Mouse (Mus musculus) erythroid progenitor cell, adult 5-6 weeks (primary cell): ENCODE data around the gene Ilvbl. TPM values are rescaled to one million over a fixed set of nuclear protein-coding genes. Genes with fewer than 3 reads are reported as not detected.
"Not testable (repeated sequence)": the region's sequence is repeated elsewhere in the genome, so short reads cannot be mapped to it uniquely, and the experiment has no call there.

ENCODE experiments used
- ATAC-seq: replicated peaks from 2 replicates; pipeline ENCODE4 v1.8.0; 2016; ENCODE audit warnings: moderate number of reproducible peaks, mild to moderate bottlenecking, moderate TSS enrichment, inconsistent platforms; ENCODE audit not compliant: poor library complexity, low FRiP score, severe bottlenecking
- total RNA-seq, 2 experiments: library from RNA; stranded (forward) in 1 of 2; stranded (reverse) in 1 of 2; fragments of 150-400 nt in 1 of 2; fragments of 186-747, 209-891 nt in 1 of 2; gene quantifications; 2 replicates each; pipeline versions ENCODE4 v1.2.3 to v1.2.4; 2015 to 2017; ENCODE audit warnings: low replicate concordance in 2 of 2

Ilvbl gene
- total RNA-seq, 2 experiments from 2014 or later: 1.9 to 17.2 TPM

- ATAC-seq: no peak
Observed at GRCm38 (mm10) chr10:78589901-78590300, 15.8 kb downstream of the Ilvbl start.

GRCm38 (mm10) chr10:78590744-78591143 is 16.6 kb downstream of the Ilvbl start:
- ATAC-seq: no peak

- ATAC-seq: no peak
Observed at GRCm38 (mm10) chr10:78591406-78592328, 17.5 kb downstream of the Ilvbl start, which contains the start of gene Syde1. Gene Syde1 (minus strand): TSS chr10:78591964.

GRCm38 (mm10) chr10:78592856-78593379 is 18.8 kb downstream of the Ilvbl start:
- ATAC-seq: no peak

- no peak for ATAC-seq
Observed at GRCm38 (mm10) chr10:78593736-78594135, 19.6 kb downstream of the Ilvbl start.

- no peak for ATAC-seq
Observed at GRCm38 (mm10) chr10:78594157-78594556, 20.0 kb downstream of the Ilvbl start.

- ATAC-seq: no peak
Observed at GRCm38 (mm10) chr10:78594566-78594965, 20.4 kb downstream of the Ilvbl start.

GRCm38 (mm10) chr10:78599865-78600264 is 25.7 kb downstream of the Ilvbl start:
- no peak for ATAC-seq

- ATAC-seq: no peak
Observed at GRCm38 (mm10) chr10:78605080-78605479, 30.9 kb downstream of the Ilvbl start.

GRCm38 (mm10) chr10:78607602-78608001 is 33.5 kb downstream of the Ilvbl start:
- no peak for ATAC-seq

GRCm38 (mm10) chr10:78617974-78618373 is 43.8 kb downstream of the Ilvbl start, which contains the start of gene Olfr1357:
Gene Olfr1357 (minus strand): TSS chr10:78618074.
- no peak for ATAC-seq

- ATAC-seq: not testable (repeated sequence)
Observed at GRCm38 (mm10) chr10:78623143-78623542, 49.0 kb downstream of the Ilvbl start.

- ATAC-seq: no peak
Observed at GRCm38 (mm10) chr10:78630194-78630593, 56.0 kb downstream of the Ilvbl start.

GRCm38 (mm10) chr10:78632311-78632710 is 58.2 kb downstream of the Ilvbl start:
- ATAC-seq: no peak

Other genes starting within 250 kb of the Ilvbl start
- 16.6 and 24.7 TPM in 2 replicates for gene Agpat3, start 221.9 kb upstream of the Ilvbl start, total RNA-seq (2015; ENCODE audit: low replicate concordance)
- 10.5 and 14.0 TPM in 2 replicates for gene Agpat3, start 221.9 kb upstream of the Ilvbl start, total RNA-seq (2017; ENCODE audit: low replicate concordance)
- gene Rrp1, start 161.3 kb upstream of the Ilvbl start, total RNA-seq (2015; ENCODE audit: low replicate concordance): 23.1 and 56.2 TPM in 2 replicates
- 61.2 and 63.2 TPM in 2 replicates for gene Rrp1, start 161.3 kb upstream of the Ilvbl start, total RNA-seq (2017; ENCODE audit: low replicate concordance)
- gene Cstb, start 148.7 kb upstream of the Ilvbl start, total RNA-seq (2015; ENCODE audit: low replicate concordance): 14.3 TPM in 1 of 2 replicates, not detected in the other
- gene Cstb, start 148.7 kb upstream of the Ilvbl start, total RNA-seq (2017; ENCODE audit: low replicate concordance): 6.7 TPM in 1 of 2 replicates, not detected in the other
- gene Pdxk, start 109.4 kb upstream of the Ilvbl start, total RNA-seq (2015; ENCODE audit: low replicate concordance): 1.1 and 3.4 TPM in 2 replicates
- 0.90 and 2.6 TPM in 2 replicates for gene Pdxk, start 109.4 kb upstream of the Ilvbl start, total RNA-seq (2017; ENCODE audit: low replicate concordance)
- not detected in 2 replicates for gene Olfr1358, start 56.9 kb upstream of the Ilvbl start, total RNA-seq (2015; ENCODE audit: low replicate concordance)
- not detected in 2 replicates for gene Olfr1358, start 56.9 kb upstream of the Ilvbl start, total RNA-seq (2017; ENCODE audit: low replicate concordance)
- gene Syde1, start 17.6 kb downstream of the Ilvbl start, total RNA-seq (2015; ENCODE audit: low replicate concordance): not detected in 2 replicates
- gene Syde1, start 17.6 kb downstream of the Ilvbl start, total RNA-seq (2017; ENCODE audit: low replicate concordance): 0.45 TPM in 1 of 2 replicates, not detected in the other
- gene Olfr1357, start 43.7 kb downstream of the Ilvbl start, total RNA-seq (2015; ENCODE audit: low replicate concordance): not detected in 2 replicates
- not detected in 2 replicates for gene Olfr1357, start 43.7 kb downstream of the Ilvbl start, total RNA-seq (2017; ENCODE audit: low replicate concordance)
- gene Casp14, start 143.9 kb downstream of the Ilvbl start, total RNA-seq (2015; ENCODE audit: low replicate concordance): not detected in 2 replicates
- gene Casp14, start 143.9 kb downstream of the Ilvbl start, total RNA-seq (2017; ENCODE audit: low replicate concordance): not detected in 2 replicates
- gene Ccdc105, start 178.7 kb downstream of the Ilvbl start, total RNA-seq (2015; ENCODE audit: low replicate concordance): not detected in 2 replicates
- not detected in 2 replicates for gene Ccdc105, start 178.7 kb downstream of the Ilvbl start, total RNA-seq (2017; ENCODE audit: low replicate concordance)
- not detected in 2 replicates for gene Slc1a6, start 206.2 kb downstream of the Ilvbl start, total RNA-seq (2015; ENCODE audit: low replicate concordance)
- not detected in 2 replicates for gene Slc1a6, start 206.2 kb downstream of the Ilvbl start, total RNA-seq (2017; ENCODE audit: low replicate concordance)